Mouse (Mus musculus) MEL (cell line): ENCODE data around the gene Hspg2.

Experiments used
- BHLHE40 ChIP-seq: IDR thresholded peaks from 2 replicates; pipeline ENCODE4 v1.6.1; 2012; ENCODE audit warnings: low read depth, mild to moderate bottlenecking, inconsistent platforms, low read length, improper control_type of control experiment, borderline replicate concordance
- CTCF ChIP-seq, 3 experiments: IDR thresholded peaks in 2 of 3; conservative IDR thresholded peaks in 1 of 3; 2 replicates each; pipeline ENCODE4 v1.5.1; 2011 to 2012; ENCODE audit warnings: low read length in 3 of 3, low read depth in 2 of 3, mild to moderate bottlenecking in 2 of 3, improper control_type of control experiment in 1 of 3, inconsistent platforms in 1 of 3, mixed read lengths in 1 of 3, moderate library complexity in 1 of 3; ENCODE audit not compliant: control insufficient read depth in 1 of 3, insufficient read depth in 1 of 3, poor library complexity in 1 of 3, severe bottlenecking in 1 of 3
- GABPA ChIP-seq: IDR thresholded peaks from 2 replicates; pipeline ENCODE4 v1.6.1; 2012; ENCODE audit warnings: low read depth, mild to moderate bottlenecking, inconsistent platforms, low read length, improper control_type of control experiment, moderate library complexity
- MXI1 ChIP-seq: IDR thresholded peaks from 2 replicates; pipeline ENCODE4 v1.6.1; 2011; ENCODE audit warnings: mild to moderate bottlenecking, low read depth, low read length, improper control_type of control experiment
- USF1 ChIP-seq: IDR thresholded peaks from 2 replicates; pipeline ENCODE4 v1.6.1; 2014; ENCODE audit warnings: low read depth, mild to moderate bottlenecking, inconsistent platforms, low read length, improper control_type of control experiment, moderate library complexity
- ZMIZ1 ChIP-seq: IDR thresholded peaks from 2 replicates; pipeline ENCODE4 v1.6.1; 2012; ENCODE audit warnings: low read depth, mild to moderate bottlenecking, inconsistent platforms, low read length, improper control_type of control experiment, moderate library complexity

GRCm38 (mm10) chr4:137467525-137467924 is 1.0 kb upstream of the Hspg2 start:
- TF ChIP-seq GABPA (no peak), USF1 (no peak), CTCF (IDR thresholded peaks at IDR 0.05 in 2 of 3, conservative IDR thresholded peaks at IDR 0.05 in 1 of 3; ENCODE audit: control insufficient read depth in 1 of 3, insufficient read depth in 1 of 3, low read depth in 2 of 3, low read length in 3 of 3, poor library complexity in 1 of 3, severe bottlenecking in 1 of 3) (no peak), BHLHE40 (no peak), MXI1 (no peak), ZMIZ1 (no peak)
